Mouse (Mus musculus) ES-E14 (cell line): ENCODE results near the gene Gjb1. TPM values are rescaled to one million over a fixed set of nuclear protein-coding genes. Genes with fewer than 3 reads are reported as not detected.

Experiments
- DNase-seq: peaks from one replicate; pipeline ENCODE4 v3.0.0-alpha.2; 2013; ENCODE audit warnings: low read depth, low spot score
- H3K27ac ChIP-seq: 2 replicates; pipeline ENCODE4 v1.5.1; 2012; ENCODE audit warnings: low read depth, mild to moderate bottlenecking, low read length, moderate library complexity, mixed read lengths; ENCODE audit not compliant: poor library complexity, insufficient read depth, severe bottlenecking
- H3K36me3 ChIP-seq: 2 replicates; pipeline ENCODE4 v1.6.1; 2012; ENCODE audit warnings: mild to moderate bottlenecking, low read length, moderate library complexity, mixed read lengths; ENCODE audit not compliant: control insufficient read depth, poor library complexity, insufficient read depth, severe bottlenecking
- H3K4me1 ChIP-seq, 2 experiments: fragments of 150-350 bp in 1 of 2; sonication (generic) in 1 of 2; 2 replicates each; pipeline ENCODE4 v1.6.1; 2012; ENCODE audit warnings: low read length in 2 of 2, mild to moderate bottlenecking in 1 of 2, mixed read lengths in 1 of 2; ENCODE audit not compliant: control insufficient read depth in 2 of 2, insufficient read depth in 2 of 2, poor library complexity in 1 of 2
- H3K4me3 ChIP-seq, 2 experiments: fragments of 150-350 bp in 1 of 2; sonication (generic) in 1 of 2; 2 replicates each; pipeline ENCODE4 v1.5.1; 2012; ENCODE audit warnings: low read length in 2 of 2, low read depth in 1 of 2, mild to moderate bottlenecking in 1 of 2, mixed read lengths in 1 of 2; ENCODE audit not compliant: insufficient read depth in 1 of 2, poor library complexity in 1 of 2, severe bottlenecking in 1 of 2
- H3K9ac ChIP-seq: 2 replicates; pipeline ENCODE4 v1.6.1; 2012; ENCODE audit warnings: low read depth, mild to moderate bottlenecking, low read length, mixed read lengths; ENCODE audit not compliant: poor library complexity, insufficient read depth, severe bottlenecking
- H3K9me3 ChIP-seq: fragments of 150-350 bp; sonication (generic); 2 replicates; pipeline ENCODE4 v1.6.1; 2012; ENCODE audit warnings: low read depth, mild to moderate bottlenecking, low read length; ENCODE audit not compliant: control insufficient read depth, insufficient read depth
- CHD2 ChIP-seq: IDR thresholded peaks from 2 replicates; pipeline ENCODE4 v1.6.1; 2014; ENCODE audit warnings: mild to moderate bottlenecking, low read depth, low read length, inconsistent platforms
- HCFC1 ChIP-seq: IDR thresholded peaks from 2 replicates; pipeline ENCODE4 v1.6.1; 2012; ENCODE audit warnings: low read length, inconsistent platforms, borderline replicate concordance; ENCODE audit not compliant: insufficient read depth
- MAFK ChIP-seq: IDR thresholded peaks from 2 replicates; pipeline ENCODE4 v1.6.1; 2014; ENCODE audit warnings: mild to moderate bottlenecking, low read depth, low read length, inconsistent platforms; ENCODE audit not compliant: insufficient read depth
- ZC3H11A ChIP-seq: IDR thresholded peaks from 2 replicates; pipeline ENCODE4 v1.6.1; 2012; ENCODE audit warnings: low read depth, mild to moderate bottlenecking, inconsistent platforms, low read length, borderline replicate concordance
- ZNF384 ChIP-seq: IDR thresholded peaks from 2 replicates; pipeline ENCODE4 v1.6.1; 2012; ENCODE audit warnings: low read depth, low read length, inconsistent platforms
- in situ Hi-C, 2 experiments: fragments of 600-800 bp; cut with MboI; formaldehyde crosslinking; loops; one replicate each; pipeline ENCODE4 v1.15.1; 2025; ENCODE audit warnings: low sequenced_read_pairs in 2 of 2, inconsistent platforms in 1 of 2; ENCODE audit not compliant: unreplicated experiment in 2 of 2
- total RNA-seq: library from RNA; depleted of rRNA; stranded (reverse); fragments of 300-350 nt; gene quantifications from 2 replicates; pipeline ENCODE4 v1.2.3, GENCODE M21; 2012; rRNA removed

Gjb1 gene
- total RNA-seq, 1 experiment: 6.3 TPM

- Histone ChIP-seq H3K4me3 (no peak overlapping the region), H3K9ac (no peak overlapping the region), H3K36me3 (no peaks in the 10 kb centered on the region; the same call in none of the 2 replicates), H3K27ac (no peak overlapping the region), H3K9me3 (no peaks in the 10 kb centered on the region), H3K4me1 (no peaks in the 10 kb centered on the region; a peak in 1 of 4 replicates)
- in situ Hi-C loops: no loop called here
- TF ChIP-seq ZNF384: no peak
- TF ChIP-seq CHD2: no peak
- TF ChIP-seq HCFC1: no peak
- TF ChIP-seq MAFK: no peak
- no peak for TF ChIP-seq ZC3H11A
- DNase-seq: no peak
Measured at GRCm38 (mm10) chrX:101427774-101428173, 51.6 kb downstream of the Gjb1 start.

GRCm38 (mm10) chrX:101428785-101429141 is 52.6 kb downstream of the Gjb1 start:
- H3K9ac ChIP-seq: peak overlapping the region; percentile 85; the same call in 1 of the 2 replicates
- DNase-seq: no peak
- in situ Hi-C loops: no loop called here

GRCm38 (mm10) chrX:101429142-101429949 is 53.2 kb downstream of the Gjb1 start, which contains the start of gene Nono:
TSS of gene Nono (plus strand) at chrX:101429318.
- H3K36me3 ChIP-seq: peaks cover 4% of the 10 kb centered on the region
- in situ Hi-C loops: no loop called here
- H3K4me3 ChIP-seq: peak within 1 kb of the TSS; percentile 91 to 95
- H3K4me1 ChIP-seq: no peaks in the 10 kb centered on the region; a peak in 1 of 4 replicates
- H3K9ac ChIP-seq: peak within 1 kb of the TSS; percentile 85
- TF ChIP-seq HCFC1 (no peak), CHD2 (no peak; the same call in 1 of the 2 replicates), ZNF384 (peak; percentile 77; the same call in 1 of the 2 replicates)
- no peaks in the 10 kb centered on the region for H3K9me3 ChIP-seq
- DNase-seq: peak; percentile 85
- peak within 1 kb of the TSS; percentile 93 for H3K27ac ChIP-seq

More at GRCm38 (mm10) chrX:101428785-101429141, 52.6 kb downstream of the Gjb1 start:
- Histone ChIP-seq H3K27ac (peak overlapping the region; percentile 93; the same call in 1 of the 2 replicates), H3K4me1 (no peaks in the 10 kb centered on the region; a peak in 1 of 4 replicates), H3K4me3 (peak overlapping the region; percentile 73 to 80), H3K9me3 (no peaks in the 10 kb centered on the region), H3K36me3 (peaks cover 4% of the 10 kb centered on the region)
- TF ChIP-seq ZC3H11A: no peak
- TF ChIP-seq ZNF384: no peak
- no peak for TF ChIP-seq CHD2
- no peak for TF ChIP-seq HCFC1
- no peak for TF ChIP-seq MAFK

- DNase-seq: no peak
- Histone ChIP-seq H3K27ac (peak overlapping the region; percentile 89), H3K4me3 (peak overlapping the region; percentile 91 to 95), H3K36me3 (peaks cover 4% of the 10 kb centered on the region), H3K9ac (peak overlapping the region; percentile 81), H3K4me1 (no peaks in the 10 kb centered on the region; a peak in 1 of 4 replicates), H3K9me3 (no peaks in the 10 kb centered on the region)
- TF ChIP-seq CHD2: no peak
- in situ Hi-C loops: no loop called here
Measured at GRCm38 (mm10) chrX:101429976-101430375, 53.8 kb downstream of the Gjb1 start.

Other genes with a start within 250 kb of the Gjb1 start
- 26.3 and 34.8 TPM in 2 replicates for gene Snx12, start 153.8 kb upstream of the Gjb1 start, total RNA-seq
- gene Foxo4, start 121.8 kb upstream of the Gjb1 start, total RNA-seq: 22.5 and 38.9 TPM in 2 replicates
- not detected in 2 replicates for gene Gm614, start 112.4 kb upstream of the Gjb1 start, total RNA-seq
- 2.0 and 2.6 TPM in 2 replicates for gene Il2rg, start 108.1 kb upstream of the Gjb1 start, total RNA-seq
- not detected in 2 replicates for gene Gm20489, start 107.4 kb upstream of the Gjb1 start, total RNA-seq
- gene Med12, start 102.3 kb upstream of the Gjb1 start, total RNA-seq: 26.7 and 27.0 TPM in 2 replicates
- gene Nlgn3, start 77.2 kb upstream of the Gjb1 start, total RNA-seq: 0.13 and 2.0 TPM in 2 replicates
- 53.9 and 62.5 TPM in 2 replicates for gene Zmym3, start 44.5 kb downstream of the Gjb1 start, total RNA-seq
- gene Nono, start 52.9 kb downstream of the Gjb1 start, total RNA-seq: 259 and 271 TPM in 2 replicates
- 2.2 and 2.8 TPM in 2 replicates for gene Itgb1bp2, start 72.7 kb downstream of the Gjb1 start, total RNA-seq
- gene Taf1, start 156.4 kb downstream of the Gjb1 start, total RNA-seq: 40.9 and 47.0 TPM in 2 replicates